Mouse (Mus musculus): ENCODE results near the gene Paqr3. TPM values are rescaled to one million over a fixed set of nuclear protein-coding genes. Genes with fewer than 3 reads are reported as not detected.

The Paqr3 gene
- total and polyA plus RNA-seq, 2 experiments from 2014 or later, result 10.6 to 32.3 TPM

DNA sequence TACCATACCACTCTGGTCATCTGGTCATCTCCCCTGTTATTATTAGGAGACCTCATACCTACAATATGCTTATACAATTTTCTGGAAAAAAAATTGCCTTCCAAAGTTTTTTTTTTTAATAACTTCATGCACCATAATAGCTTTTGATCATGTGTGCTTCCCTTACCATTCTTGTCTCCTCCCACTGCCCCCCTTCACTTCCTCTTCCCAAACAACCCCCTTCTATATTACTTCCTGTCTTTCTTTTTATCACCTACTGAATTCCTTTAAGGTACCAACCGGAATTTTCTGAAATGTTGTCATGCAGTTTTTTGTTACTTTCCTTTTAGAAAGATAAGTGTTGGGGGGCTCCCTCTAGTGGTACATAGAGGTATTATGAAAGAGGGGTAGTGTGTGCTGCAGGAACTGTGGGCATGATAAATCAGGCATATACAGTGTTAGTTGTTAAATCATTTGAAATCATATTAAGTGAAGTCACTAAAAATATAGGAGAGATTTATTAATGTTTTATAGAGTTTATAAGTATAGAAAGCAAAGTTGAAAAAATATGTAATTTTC, 55.8 kb downstream of the Paqr3 start:
- Histone ChIP-seq H3K9me3 (ENCODE audit: low read length) (no peaks in the 10 kb centered on the region), H3K4me2 (ENCODE audit: low read depth) (no peak overlapping the region), H3K4me1 (ENCODE audit: insufficient read depth) (no peaks in the 10 kb centered on the region), H3K36me3 (ENCODE audit: insufficient read depth) (peaks cover 5% of the 10 kb centered on the region), H3K27ac (ENCODE audit: low read depth, low read length) (no peak overlapping the region), H3K27me3 (ENCODE audit: insufficient read depth, low read length) (no peaks in the 10 kb centered on the region), H3K4me3 (ENCODE audit: low read depth, low read length) (no peak overlapping the region), H3K9ac (no peak overlapping the region)
- TF ChIP-seq CTCF (IDR thresholded peaks at IDR 0.05; ENCODE audit: low read depth), result peak; percentile 82
- ATAC-seq, result peak; percentile 78
- WGBS, result 0% methylated on average over 1 of the region's 1 CpGs
- peak; percentile 85 for DNase-seq

DNA sequence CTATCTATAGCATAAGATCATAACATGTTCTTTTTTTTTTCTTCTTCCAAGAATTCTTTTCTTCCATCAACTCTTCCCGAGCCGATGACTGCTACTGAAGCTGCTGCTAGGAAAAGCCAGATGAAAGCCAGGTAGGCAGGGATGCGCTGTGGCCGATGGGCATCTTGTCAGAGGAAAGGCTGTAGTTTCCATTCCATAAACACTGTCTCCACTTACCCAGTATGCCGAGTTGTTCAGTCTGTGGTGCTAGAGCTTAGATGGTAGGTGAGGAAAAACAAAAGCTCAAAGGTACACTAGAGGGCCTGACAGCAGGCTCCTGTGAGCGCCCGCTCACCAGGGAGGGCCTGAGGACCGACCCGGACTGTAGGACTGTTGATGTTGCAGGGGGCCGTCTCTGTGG, 56.6 kb downstream of the Paqr3 start:
- Histone ChIP-seq H3K36me3 (ENCODE audit: insufficient read depth) (peaks cover 5% of the 10 kb centered on the region), H3K9me3 (ENCODE audit: low read length) (no peaks in the 10 kb centered on the region), H3K4me2 (ENCODE audit: low read depth) (no peak overlapping the region), H3K27me3 (ENCODE audit: insufficient read depth, low read length) (no peaks in the 10 kb centered on the region), H3K4me1 (ENCODE audit: insufficient read depth) (no peaks in the 10 kb centered on the region), H3K27ac (ENCODE audit: low read depth, low read length) (no peak overlapping the region), H3K9ac (no peak overlapping the region), H3K4me3 (ENCODE audit: low read depth, low read length) (no peak overlapping the region)
- no peak for DNase-seq
- 84% methylated on average over 10 of the region's 10 CpGs for WGBS
- ATAC-seq, result no peak
- TF ChIP-seq CTCF (IDR thresholded peaks at IDR 0.05; ENCODE audit: low read depth), result no peak

DNA sequence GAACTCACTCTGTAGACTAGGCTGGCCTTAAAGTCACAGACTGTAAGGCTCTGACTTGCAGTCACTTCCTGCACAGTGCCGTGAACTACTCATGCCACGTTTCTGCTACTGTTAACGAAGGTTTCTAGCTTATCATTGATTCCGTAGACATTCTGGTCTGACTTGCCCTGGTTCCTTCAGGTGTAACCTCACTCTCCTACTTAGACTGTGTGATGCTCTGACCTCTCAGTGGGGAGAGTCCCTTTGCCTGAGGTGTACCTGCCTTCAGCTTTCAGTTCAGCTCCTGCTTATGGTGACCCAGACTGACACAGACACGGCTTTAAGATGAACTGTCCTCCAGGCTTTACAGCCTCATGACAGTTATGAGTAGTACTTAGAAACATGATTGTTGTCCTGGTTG, 57.2 kb downstream of the Paqr3 start:
- 85% methylated on average over 5 of the region's 5 CpGs for whole genome bisulfite sequencing
- Histone ChIP-seq H3K4me3 (ENCODE audit: low read depth, low read length) (no peak overlapping the region), H3K4me1 (ENCODE audit: insufficient read depth) (no peaks in the 10 kb centered on the region), H3K4me2 (ENCODE audit: low read depth) (no peak overlapping the region), H3K27ac (ENCODE audit: low read depth, low read length) (no peak overlapping the region), H3K27me3 (ENCODE audit: insufficient read depth, low read length) (no peaks in the 10 kb centered on the region), H3K9me3 (ENCODE audit: low read length) (no peaks in the 10 kb centered on the region), H3K36me3 (ENCODE audit: insufficient read depth) (peaks cover 5% of the 10 kb centered on the region), H3K9ac (no peak overlapping the region)
- ATAC-seq (no peak), DNase-seq (no peak)
- TF ChIP-seq CTCF (IDR thresholded peaks at IDR 0.05; ENCODE audit: low read depth), result no peak

DNA sequence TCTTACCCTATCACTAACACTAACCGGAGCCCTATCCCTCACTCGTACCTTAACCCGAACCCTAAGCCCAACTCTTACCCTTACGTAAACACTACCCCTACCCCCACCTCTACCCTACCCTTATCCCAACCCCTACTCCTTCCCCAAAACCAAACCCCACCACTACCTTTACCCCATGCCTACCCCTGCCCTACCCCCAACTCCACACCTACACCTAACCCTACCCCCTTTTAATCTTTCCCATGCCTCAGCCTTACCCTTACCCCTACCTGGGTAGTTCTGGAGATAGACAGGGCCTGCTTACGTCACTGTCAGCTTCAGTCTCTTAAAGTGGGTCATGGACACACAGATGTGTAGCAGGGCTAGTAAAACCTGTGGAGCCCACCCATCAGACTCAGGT, 62.5 kb downstream of the Paqr3 start:
- ATAC-seq (no peak), DNase-seq (no peak)
- Histone ChIP-seq H3K9me3 (ENCODE audit: low read length) (no peaks in the 10 kb centered on the region), H3K27me3 (ENCODE audit: insufficient read depth, low read length) (no peaks in the 10 kb centered on the region), H3K9ac (no peak overlapping the region), H3K4me3 (ENCODE audit: low read depth, low read length) (no peak overlapping the region), H3K36me3 (ENCODE audit: insufficient read depth) (0 out of 2 replicates have a peak, but pooled peaks cover 5% of the 10 kb centered on the region), H3K27ac (ENCODE audit: low read depth, low read length) (no peak overlapping the region), H3K4me1 (ENCODE audit: insufficient read depth) (no peaks in the 10 kb centered on the region), H3K4me2 (ENCODE audit: low read depth) (no peak overlapping the region)
- WGBS, result 93% methylated on average over 5 of the region's 5 CpGs
- no peak for TF ChIP-seq CTCF (IDR thresholded peaks at IDR 0.05; ENCODE audit: low read depth)

DNA sequence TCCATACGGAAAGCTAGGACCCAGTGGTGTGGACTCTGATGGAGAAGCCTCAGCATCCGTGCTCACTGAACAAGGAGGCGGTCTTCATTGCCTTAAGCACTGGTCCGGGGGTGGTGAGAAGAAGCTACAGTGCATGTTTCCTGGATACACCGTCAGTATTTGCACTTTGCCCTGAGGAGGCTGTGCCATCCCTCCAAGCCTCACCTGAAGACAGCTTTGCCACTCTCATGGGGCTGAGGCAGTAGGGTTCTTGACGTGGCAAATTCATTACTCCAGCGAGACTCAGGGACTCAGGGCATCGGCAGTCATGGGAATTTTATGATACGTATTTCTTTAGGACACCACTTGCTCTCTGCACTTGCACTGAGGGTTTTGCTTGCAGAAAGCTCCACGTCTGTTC, 64.7 kb downstream of the Paqr3 start:
- no peak for ATAC-seq
- no peaks in the 10 kb centered on the region for H3K4me1 ChIP-seq (ENCODE audit: insufficient read depth)
- H3K9me3 ChIP-seq (ENCODE audit: low read length), result no peaks in the 10 kb centered on the region
- H3K27ac ChIP-seq (ENCODE audit: low read depth, low read length), result no peak overlapping the region
- H3K36me3 ChIP-seq (ENCODE audit: insufficient read depth), result 0 out of 2 replicates have a peak, but pooled peaks cover 5% of the 10 kb centered on the region
- H3K4me3 ChIP-seq (ENCODE audit: low read depth, low read length), result no peak overlapping the region
- H3K4me2 ChIP-seq (ENCODE audit: low read depth), result no peak overlapping the region
- no peaks in the 10 kb centered on the region for H3K27me3 ChIP-seq (ENCODE audit: insufficient read depth, low read length)
- H3K9ac ChIP-seq, result no peak overlapping the region
- 92% methylated on average over 10 of the region's 10 CpGs for WGBS
- no peak for DNase-seq
- no peak for TF ChIP-seq CTCF (IDR thresholded peaks at IDR 0.05; ENCODE audit: low read depth)

DNA sequence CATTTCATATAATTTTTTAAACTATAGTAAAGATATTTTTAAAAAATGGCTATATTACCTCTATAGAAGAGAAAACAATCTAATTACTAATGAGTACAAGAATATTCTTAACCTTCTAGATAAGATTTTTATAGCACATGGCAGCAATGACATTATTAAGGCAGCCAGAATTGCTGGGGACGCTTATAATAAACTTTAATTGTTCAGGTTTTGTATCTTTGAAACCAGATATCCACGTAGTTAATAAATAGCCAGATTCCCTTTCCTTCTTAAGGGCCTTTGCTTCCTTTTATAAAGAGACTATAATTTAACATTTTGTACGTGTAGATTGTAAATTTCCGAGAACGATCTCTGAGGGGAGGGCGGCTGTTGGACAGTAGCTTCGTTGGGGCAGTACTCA, 66.1 kb downstream of the Paqr3 start:
- H3K27ac ChIP-seq (ENCODE audit: low read depth, low read length), result no peak overlapping the region
- no peaks in the 10 kb centered on the region for H3K9me3 ChIP-seq (ENCODE audit: low read length)
- H3K4me1 ChIP-seq (ENCODE audit: insufficient read depth), result no peaks in the 10 kb centered on the region
- DNase-seq, result no peak
- H3K27me3 ChIP-seq (ENCODE audit: insufficient read depth, low read length), result no peaks in the 10 kb centered on the region
- no peak for ATAC-seq
- no peak overlapping the region for H3K4me2 ChIP-seq (ENCODE audit: low read depth)
- no peak overlapping the region for H3K9ac ChIP-seq
- no peak for TF ChIP-seq CTCF (IDR thresholded peaks at IDR 0.05; ENCODE audit: low read depth)
- H3K36me3 ChIP-seq (ENCODE audit: insufficient read depth), result 0 out of 2 replicates have a peak, but pooled peaks cover 5% of the 10 kb centered on the region
- no peak overlapping the region for H3K4me3 ChIP-seq (ENCODE audit: low read depth, low read length)
- WGBS, result 94% methylated on average over 7 of the region's 7 CpGs

Other genes starting within 250 kb of the Paqr3 start
- gene Bmp2k, start 113.9 kb downstream of the Paqr3 start, total RNA-seq (2014; rRNA removed), result 13.8 and 17.9 TPM in 2 replicates
- 5.8 and 7.1 TPM in 2 replicates for gene Bmp2k, start 113.9 kb downstream of the Paqr3 start, polyA plus RNA-seq (2015; fragmentation: Nextera tagmentation; extraction: Ambion mirVana)

Measured in forebrain, postnatal 0 days (tissue).